Mouse (Mus musculus) intestine, embryonic 16.5 days (tissue): ENCODE measurements at regions not wholly inside any gene's neighbourhood (a gene's known extent, or its start where the extent isn't known, plus 50 kb on each side); places are given as distances from the start of the nearest gene placed in this dataset.

Experiments
- ATAC-seq: fragments of 200-750 bp; cut with Nextera tagmentation; 2 replicates; pipeline ENCODE4 v1.8.0; 2017; ENCODE audit warnings: moderate TSS enrichment, moderate library complexity
- H3K27ac ChIP-seq: fragments of 300-500 bp; sonication (generic); 2 replicates; pipeline ENCODE4 v1.5.1; 2014; ENCODE audit warnings: mild to moderate bottlenecking, low read length
- H3K27me3 ChIP-seq: fragments of 300-500 bp; sonication (generic); replicated peaks from 2 replicates; pipeline ENCODE4 v1.6.1; 2014; ENCODE audit warnings: low read length, control low read depth, mixed read lengths; ENCODE audit not compliant: control insufficient read depth, insufficient read depth
- H3K36me3 ChIP-seq: fragments of 300-500 bp; sonication (generic); 2 replicates; pipeline ENCODE4 v1.6.1; 2014; ENCODE audit warnings: low read length, control low read depth; ENCODE audit not compliant: control insufficient read depth, insufficient read depth
- H3K4me1 ChIP-seq: fragments of 300-500 bp; sonication (generic); 2 replicates; pipeline ENCODE4 v1.6.1; 2014; ENCODE audit warnings: low read length, control low read depth, mixed read lengths; ENCODE audit not compliant: control insufficient read depth, insufficient read depth
- H3K4me2 ChIP-seq: fragments of 300-500 bp; sonication (generic); 2 replicates; pipeline ENCODE4 v1.6.1; 2014; ENCODE audit warnings: low read depth, low read length, control low read depth
- H3K4me3 ChIP-seq: fragments of 300-500 bp; sonication (generic); 2 replicates; pipeline ENCODE4 v1.5.1; 2014; ENCODE audit warnings: mild to moderate bottlenecking, low read length
- H3K9ac ChIP-seq: fragments of 300-500 bp; sonication (generic); 2 replicates; pipeline ENCODE4 v1.6.1; 2014; ENCODE audit warnings: low read depth, low read length
- H3K9me3 ChIP-seq: fragments of 300-500 bp; sonication (generic); 2 replicates; pipeline ENCODE4 v1.6.1; 2016; ENCODE audit warnings: low read length, control low read depth; ENCODE audit not compliant: control insufficient read depth
- WGBS: fragments of 180-500 bp; shearing (Covaris S2); extraction: QIAGEN DNeasy Blood & Tissue Kit; methylation state at CpG from one replicate; pipeline ENCODE4 v1.1.7; 2014; 5-methylcytosine and 5-hydroxymethylcytosine counted together

DNA sequence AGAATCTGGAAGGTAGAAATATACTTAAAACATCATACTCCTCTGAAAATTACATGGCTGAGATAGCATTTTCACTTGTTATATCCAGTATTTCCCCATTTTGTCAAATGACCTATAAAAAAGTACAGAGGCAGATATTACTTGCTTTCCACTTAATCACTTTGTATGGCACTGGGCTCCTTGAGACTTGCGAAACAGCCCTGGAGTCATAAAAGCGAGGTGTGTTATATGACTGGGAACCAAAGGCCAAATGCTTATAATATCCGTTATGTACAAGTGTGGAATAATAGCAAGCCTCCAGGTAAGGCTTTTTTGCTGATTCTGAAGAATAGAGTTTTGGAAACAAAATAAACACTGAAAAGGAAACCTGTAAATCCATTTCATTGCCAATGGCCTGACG is 277.3 kb upstream of the Khdrbs2 start:
- no peaks in the 10 kb centered on the region for H3K27me3 ChIP-seq
- no peaks in the 10 kb centered on the region for H3K4me1 ChIP-seq
- peak; percentile 94 for ATAC-seq
- H3K36me3 ChIP-seq, result no peaks in the 10 kb centered on the region
- no peaks in the 10 kb centered on the region for H3K9me3 ChIP-seq
- H3K4me3 ChIP-seq, result no peak overlapping the region
- H3K4me2 ChIP-seq, result no peak overlapping the region
- no peak overlapping the region for H3K27ac ChIP-seq
- H3K9ac ChIP-seq, result no peak overlapping the region
- WGBS, result 73% methylated on average over 4 of the region's 4 CpGs

DNA sequence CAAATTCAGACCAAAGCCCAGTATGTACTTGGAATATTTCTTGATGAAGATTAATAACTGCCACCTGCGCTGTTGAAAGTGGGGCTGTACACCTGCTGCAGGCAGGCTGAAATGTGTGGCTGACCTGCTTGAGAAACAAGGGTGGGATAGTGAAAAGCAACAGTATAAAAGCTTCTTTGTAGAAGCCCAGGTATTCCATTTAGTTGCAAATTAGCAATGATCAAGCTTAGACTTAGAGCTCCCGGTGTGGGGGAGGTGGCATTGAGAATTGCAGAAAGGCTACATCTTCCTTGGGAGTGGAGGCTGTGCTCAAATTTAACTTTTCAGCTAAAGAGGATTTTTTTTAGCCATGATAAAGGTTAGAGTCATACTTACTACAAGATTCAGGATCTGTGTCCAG is 240.5 kb upstream of the Khdrbs2 start:
- Histone ChIP-seq H3K36me3 (no peaks in the 10 kb centered on the region), H3K9me3 (no peaks in the 10 kb centered on the region), H3K4me1 (no peaks in the 10 kb centered on the region), H3K4me3 (no peak overlapping the region), H3K27me3 (no peaks in the 10 kb centered on the region), H3K9ac (no peak overlapping the region), H3K27ac (no peak overlapping the region), H3K4me2 (no peak overlapping the region)
- ATAC-seq, result no peak
- 91% methylated on average over 2 of the region's 2 CpGs for WGBS
